Mouse (Mus musculus): ENCODE measurements at regions not wholly inside any gene's neighbourhood (a gene's known extent, or its start where the extent isn't known, plus 50 kb on each side); places are given as distances from the start of the nearest gene placed in this dataset.

- no peak overlapping the region for H3K4me2 ChIP-seq (replicated peaks; ENCODE audit: low read depth)
- TF ChIP-seq CTCF (IDR thresholded peaks at IDR 0.05; ENCODE audit: low read depth) (no peak), EP300 (optimal IDR thresholded peaks at IDR 0.05) (no peak)
- ATAC-seq (ENCODE audit: low FRiP score, low TSS enrichment) (no peak), DNase-seq (ENCODE audit: low spot score) (no peak)
- no peaks in the 10 kb centered on the region for H3K36me3 ChIP-seq (ENCODE audit: control insufficient read depth, insufficient read depth, low read length)
- no peak overlapping the region for H3K9ac ChIP-seq (ENCODE audit: low read length)
- no peak overlapping the region for H3K27ac ChIP-seq (replicated peaks)
- H3K27me3 ChIP-seq (ENCODE audit: control insufficient read depth, insufficient read depth, low read length), result no peaks in the 10 kb centered on the region
- H3K4me1 ChIP-seq (replicated peaks; ENCODE audit: control insufficient read depth, insufficient read depth), result no peaks in the 10 kb centered on the region
- 82% methylated on average over 6 of the region's 6 CpGs for WGBS
- H3K4me3 ChIP-seq (ENCODE audit: low read depth, low read length), result no peak overlapping the region
- H3K9me3 ChIP-seq (ENCODE audit: control insufficient read depth, low read length), result no peaks in the 10 kb centered on the region
Measured at GRCm38 (mm10) chr9:116321908-116322307, 146.7 kb upstream of the Tgfbr2 start.

- no peak overlapping the region for H3K27ac ChIP-seq (replicated peaks)
- WGBS, result 56% methylated on average over 3 of the region's 3 CpGs
- H3K4me1 ChIP-seq (replicated peaks; ENCODE audit: control insufficient read depth, insufficient read depth), result no peaks in the 10 kb centered on the region
- no peaks in the 10 kb centered on the region for H3K27me3 ChIP-seq (ENCODE audit: control insufficient read depth, insufficient read depth, low read length)
- H3K36me3 ChIP-seq (ENCODE audit: control insufficient read depth, insufficient read depth, low read length), result no peaks in the 10 kb centered on the region
- no peaks in the 10 kb centered on the region for H3K9me3 ChIP-seq (ENCODE audit: control insufficient read depth, low read length)
- ATAC-seq (ENCODE audit: low FRiP score, low TSS enrichment) (peak; percentile 87), DNase-seq (ENCODE audit: low spot score) (peak; percentile 25)
- no peak overlapping the region for H3K9ac ChIP-seq (ENCODE audit: low read length)
- H3K4me3 ChIP-seq (ENCODE audit: low read depth, low read length), result no peak overlapping the region
- no peak overlapping the region for H3K4me2 ChIP-seq (replicated peaks; ENCODE audit: low read depth)
- TF ChIP-seq CTCF (IDR thresholded peaks at IDR 0.05; ENCODE audit: low read depth), result no peak
- no peak for TF ChIP-seq EP300 (optimal IDR thresholded peaks at IDR 0.05)
Measured at GRCm38 (mm10) chr9:116319421-116319820, 144.3 kb upstream of the Tgfbr2 start.

GRCm38 (mm10) chr9:116316582-116317095 lies 141.5 kb upstream of the Tgfbr2 start:
- TF ChIP-seq CTCF (IDR thresholded peaks at IDR 0.05; ENCODE audit: low read depth), result no peak
- TF ChIP-seq EP300 (optimal IDR thresholded peaks at IDR 0.05), result no peak
- Histone ChIP-seq H3K27me3 (ENCODE audit: control insufficient read depth, insufficient read depth, low read length) (no peaks in the 10 kb centered on the region), H3K36me3 (ENCODE audit: control insufficient read depth, insufficient read depth, low read length) (no peaks in the 10 kb centered on the region), H3K9ac (ENCODE audit: low read length) (no peak overlapping the region), H3K4me1 (replicated peaks; ENCODE audit: control insufficient read depth, insufficient read depth) (no peaks in the 10 kb centered on the region), H3K9me3 (ENCODE audit: control insufficient read depth, low read length) (no peaks in the 10 kb centered on the region), H3K4me3 (ENCODE audit: low read depth, low read length) (no peak overlapping the region), H3K27ac (replicated peaks) (no peak overlapping the region), H3K4me2 (replicated peaks; ENCODE audit: low read depth) (no peak overlapping the region)
- DNase-seq (ENCODE audit: low spot score) (no peak), ATAC-seq (ENCODE audit: low FRiP score, low TSS enrichment) (no peak)
- 68% methylated on average over 4 of the region's 4 CpGs for WGBS

GRCm38 (mm10) chr9:116314803-116315202 lies 139.6 kb upstream of the Tgfbr2 start:
- Histone ChIP-seq H3K27ac (replicated peaks) (peak overlapping the region; percentile 40; the same call in 1 of the 2 replicates), H3K27me3 (ENCODE audit: control insufficient read depth, insufficient read depth, low read length) (no peaks in the 10 kb centered on the region), H3K36me3 (ENCODE audit: control insufficient read depth, insufficient read depth, low read length) (no peaks in the 10 kb centered on the region), H3K4me3 (ENCODE audit: low read depth, low read length) (no peak overlapping the region), H3K4me2 (replicated peaks; ENCODE audit: low read depth) (no peak overlapping the region), H3K4me1 (replicated peaks; ENCODE audit: control insufficient read depth, insufficient read depth) (no peaks in the 10 kb centered on the region), H3K9ac (ENCODE audit: low read length) (no peak overlapping the region), H3K9me3 (ENCODE audit: control insufficient read depth, low read length) (no peaks in the 10 kb centered on the region)
- TF ChIP-seq EP300 (optimal IDR thresholded peaks at IDR 0.05) (no peak), CTCF (IDR thresholded peaks at IDR 0.05; ENCODE audit: low read depth) (no peak)
- DNase-seq (ENCODE audit: low spot score), result no peak
- ATAC-seq (ENCODE audit: low FRiP score, low TSS enrichment), result no peak

GRCm38 (mm10) chr9:116313932-116314790 lies 139.0 kb upstream of the Tgfbr2 start:
- ATAC-seq (ENCODE audit: low FRiP score, low TSS enrichment) (peak; percentile 71; the same call in 1 of the 2 replicates), DNase-seq (ENCODE audit: low spot score) (peak; percentile 26)
- WGBS, result 46% methylated on average over 14 of the region's 14 CpGs
- H3K4me1 ChIP-seq (replicated peaks; ENCODE audit: control insufficient read depth, insufficient read depth), result no peaks in the 10 kb centered on the region
- no peak overlapping the region for H3K9ac ChIP-seq (ENCODE audit: low read length)
- H3K27ac ChIP-seq (replicated peaks), result peak overlapping the region; percentile 40; the same call in 1 of the 2 replicates
- no peak overlapping the region for H3K4me3 ChIP-seq (ENCODE audit: low read depth, low read length)
- TF ChIP-seq CTCF (IDR thresholded peaks at IDR 0.05; ENCODE audit: low read depth) (no peak), EP300 (optimal IDR thresholded peaks at IDR 0.05) (no peak)
- H3K4me2 ChIP-seq (replicated peaks; ENCODE audit: low read depth), result peak overlapping the region; percentile 25; the same call in 1 of the 2 replicates
- no peaks in the 10 kb centered on the region for H3K9me3 ChIP-seq (ENCODE audit: control insufficient read depth, low read length)
- H3K36me3 ChIP-seq (ENCODE audit: control insufficient read depth, insufficient read depth, low read length), result no peaks in the 10 kb centered on the region
- no peaks in the 10 kb centered on the region for H3K27me3 ChIP-seq (ENCODE audit: control insufficient read depth, insufficient read depth, low read length)

- TF ChIP-seq EP300 (optimal IDR thresholded peaks at IDR 0.05) (no peak), CTCF (IDR thresholded peaks at IDR 0.05; ENCODE audit: low read depth) (no peak)
- 71% methylated on average over 3 of the region's 3 CpGs for WGBS
- H3K9me3 ChIP-seq (ENCODE audit: control insufficient read depth, low read length), result no peaks in the 10 kb centered on the region
- no peaks in the 10 kb centered on the region for H3K27me3 ChIP-seq (ENCODE audit: control insufficient read depth, insufficient read depth, low read length)
- no peak overlapping the region for H3K9ac ChIP-seq (ENCODE audit: low read length)
- ATAC-seq (ENCODE audit: low FRiP score, low TSS enrichment), result no peak
- no peaks in the 10 kb centered on the region for H3K36me3 ChIP-seq (ENCODE audit: control insufficient read depth, insufficient read depth, low read length)
- DNase-seq (ENCODE audit: low spot score), result no peak
- H3K4me3 ChIP-seq (ENCODE audit: low read depth, low read length), result no peak overlapping the region
- H3K4me2 ChIP-seq (replicated peaks; ENCODE audit: low read depth), result no peak overlapping the region
- no peaks in the 10 kb centered on the region for H3K4me1 ChIP-seq (replicated peaks; ENCODE audit: control insufficient read depth, insufficient read depth)
- no peak overlapping the region for H3K27ac ChIP-seq (replicated peaks)
Measured at GRCm38 (mm10) chr9:116311364-116311763, 136.2 kb upstream of the Tgfbr2 start.
